Mouse (Mus musculus) lung, postnatal 4 days (tissue): Measurements from ENCODE around the gene Ypel2.
"Not testable (repeated sequence)": the region's sequence is repeated elsewhere in the genome, so short reads cannot be mapped to it uniquely, and the experiment has no call there.

Experiments
- DNase-seq, 2 experiments: peaks; one replicate each; pipeline ENCODE4 v3.0.0; 2021

The Ypel2 gene

DNA sequence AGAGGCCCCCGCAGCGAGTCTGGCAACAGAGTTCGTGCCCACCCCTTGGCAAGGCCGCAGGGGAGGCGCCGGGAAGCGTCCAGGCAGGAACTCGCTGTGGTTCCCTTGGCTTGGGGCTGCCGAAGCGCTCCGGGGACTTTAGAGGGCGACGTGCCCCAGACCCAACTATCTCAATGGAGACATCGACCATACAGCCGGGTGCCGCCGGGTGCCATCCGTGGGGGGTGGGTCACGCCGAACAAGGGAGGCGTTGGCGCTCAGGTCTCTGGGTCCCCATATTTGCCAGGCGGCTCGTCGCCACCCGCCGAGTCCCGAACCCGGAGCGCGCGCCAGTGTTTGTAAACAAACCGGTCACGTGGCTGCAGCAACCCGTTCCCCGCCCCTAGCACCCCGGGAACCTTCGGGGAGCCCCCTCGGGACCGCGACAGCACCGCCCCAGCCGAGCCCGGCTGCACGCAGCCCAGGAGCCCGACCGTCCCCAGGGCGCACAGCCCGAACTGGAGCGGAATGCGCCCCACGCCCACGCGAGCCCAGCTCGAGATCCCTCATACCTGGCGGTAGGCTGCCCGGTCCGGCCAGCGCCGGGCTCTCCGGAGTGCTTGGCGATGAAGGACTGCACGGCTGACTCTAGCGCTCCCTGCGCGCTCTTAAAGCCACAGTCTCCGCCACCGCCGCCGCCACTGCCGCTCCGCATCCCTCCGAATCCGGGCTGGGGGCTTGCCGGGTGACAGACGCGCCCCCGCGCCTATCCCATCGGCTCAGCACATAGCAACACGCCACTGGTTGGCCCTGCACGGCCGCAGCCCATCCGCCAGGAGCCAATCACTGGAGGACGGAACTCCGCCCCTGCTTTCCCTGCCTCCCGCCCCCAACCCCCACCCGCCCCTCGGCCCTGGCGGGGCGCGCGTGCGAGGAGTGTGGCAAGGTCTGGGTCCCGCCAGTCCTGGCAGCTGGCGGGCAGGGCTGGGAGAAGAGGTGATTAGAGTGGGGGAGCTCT lies at the start of gene Ypel2:
TSS of gene Ypel2 (minus strand) at position 667 of the 997 bp plus-strand sequence.
- peak; percentile 97 to 99 for DNase-seq

DNA sequence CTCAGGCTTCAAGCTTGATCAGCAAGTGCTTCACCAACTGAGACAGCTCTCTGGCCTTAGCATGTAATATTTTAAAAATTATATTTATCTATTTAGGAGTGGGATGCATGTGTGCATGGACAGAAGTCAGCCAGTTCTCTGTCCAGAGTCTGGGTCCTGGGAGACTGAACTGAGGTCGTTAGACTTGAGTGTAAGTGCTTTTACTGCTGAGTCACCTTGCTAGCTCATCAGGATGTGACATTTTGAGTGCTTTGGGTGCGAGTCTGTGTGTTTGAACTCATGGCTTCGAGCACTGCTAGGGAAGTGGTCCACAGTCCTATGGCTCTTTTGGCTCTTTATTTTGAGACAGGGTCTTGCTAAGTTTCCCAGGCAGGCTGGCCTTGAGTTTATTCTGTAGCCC lies 49.5 kb upstream of the Ypel2 start:
- DNase-seq, result no peak

DNA sequence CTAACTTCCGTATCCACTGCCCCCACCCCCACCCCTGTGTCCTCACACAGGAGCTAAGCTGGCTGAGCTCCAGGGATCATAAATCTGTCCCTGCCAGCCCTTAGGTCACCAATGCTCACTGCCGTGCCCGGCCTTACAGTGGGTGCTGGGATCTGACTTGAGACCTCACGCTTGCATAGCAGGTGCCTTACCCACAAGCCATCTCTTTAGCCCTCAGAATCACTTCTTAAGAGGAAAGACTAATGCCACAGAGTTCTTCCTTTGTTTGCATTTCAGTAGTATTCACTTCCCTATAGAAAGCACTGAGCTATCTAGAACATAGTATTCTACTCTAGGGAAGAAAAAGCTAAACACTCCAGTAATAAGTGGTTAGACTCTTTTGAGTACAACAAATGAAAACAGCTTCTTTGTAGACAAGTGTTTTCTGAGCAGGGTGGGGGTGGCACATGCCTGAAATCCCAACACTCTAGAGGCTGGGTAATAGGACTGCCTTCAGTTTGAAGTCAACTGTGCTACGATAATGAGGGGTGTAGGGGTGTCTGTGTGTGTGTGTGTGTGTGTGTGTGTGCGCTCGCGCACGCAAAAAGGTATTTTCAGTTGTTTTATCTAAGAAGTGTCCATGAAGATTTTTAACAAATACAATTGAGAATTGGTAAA lies 45.9 kb upstream of the Ypel2 start:
- DNase-seq, result peak; percentile 62 to 80

DNA sequence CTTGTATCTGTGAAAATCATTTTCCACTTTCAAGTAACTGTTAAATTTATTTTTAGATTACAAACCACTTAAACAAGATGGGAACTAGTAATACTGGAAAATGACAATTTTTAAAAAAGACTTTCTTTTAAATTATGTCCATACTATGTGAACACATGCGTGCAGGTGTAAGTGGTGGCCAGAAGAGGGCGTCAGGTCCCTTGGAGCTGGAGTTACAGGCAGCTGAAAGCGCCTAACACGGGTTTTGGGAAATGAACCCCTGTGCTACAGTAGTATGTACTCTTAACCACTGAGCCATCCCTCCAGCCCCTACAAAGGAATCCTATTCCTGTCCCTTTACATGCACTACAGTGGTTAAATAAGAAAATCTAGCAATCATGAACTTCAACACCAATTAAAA lies 42.7 kb upstream of the Ypel2 start:
- DNase-seq, result no peak

DNA sequence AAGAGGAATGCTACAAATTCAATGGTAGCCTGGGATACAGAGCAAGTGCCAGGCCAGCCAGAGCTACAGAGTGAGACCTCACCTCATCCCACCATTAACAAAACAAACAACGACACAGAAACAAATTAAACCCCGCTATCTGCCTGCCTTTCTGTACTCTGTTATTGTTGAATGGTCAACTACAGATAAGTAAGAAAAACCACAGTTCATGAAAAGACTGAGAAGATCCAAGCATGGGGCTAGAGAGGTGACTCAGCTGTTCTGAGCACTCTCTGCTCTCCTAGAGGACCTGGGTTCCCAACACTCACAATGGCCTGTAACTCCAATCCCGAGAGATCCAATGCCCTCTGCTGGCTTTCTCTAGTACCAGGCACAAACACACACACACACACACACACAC lies 34.7 kb upstream of the Ypel2 start:
- no peak for DNase-seq

DNA sequence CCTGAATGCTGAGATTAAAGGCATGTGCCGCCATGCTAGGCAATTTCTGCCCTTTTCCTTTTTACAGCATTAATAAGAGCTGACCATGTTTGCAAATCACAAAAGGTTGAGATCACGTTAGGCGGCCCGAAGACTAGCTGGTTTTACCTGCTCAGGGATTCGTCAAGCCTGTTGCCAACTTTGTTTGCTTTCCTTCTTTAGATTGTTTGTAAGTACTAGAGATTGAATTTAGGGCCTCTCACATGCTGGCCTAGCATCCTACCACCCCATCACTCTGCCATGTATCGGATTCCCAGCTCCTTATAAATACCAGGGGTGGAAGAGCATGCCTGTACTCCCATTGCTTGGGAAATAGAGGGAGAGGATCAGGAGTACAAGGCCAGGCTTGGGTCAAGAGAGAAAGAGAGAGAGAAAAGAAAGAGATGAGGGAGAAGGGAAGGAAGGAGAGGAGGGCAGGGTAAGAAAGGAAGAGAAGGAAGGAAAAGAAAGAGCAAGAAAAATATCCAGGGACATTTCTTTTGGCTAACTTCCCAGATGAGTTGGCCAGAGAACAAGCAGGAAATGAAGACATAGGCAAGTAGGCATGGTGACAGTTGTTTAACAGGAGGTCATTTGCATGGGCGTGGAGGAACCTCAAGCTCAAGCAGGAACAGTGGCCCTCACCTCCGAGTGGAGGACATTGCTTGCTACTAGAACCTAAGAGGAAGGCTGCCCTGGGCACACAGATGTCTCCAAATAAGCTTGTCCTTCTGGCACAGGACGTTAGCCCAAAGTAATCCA lies 32.8 kb upstream of the Ypel2 start:
- DNase-seq, result peak; percentile 47 to 52

DNA sequence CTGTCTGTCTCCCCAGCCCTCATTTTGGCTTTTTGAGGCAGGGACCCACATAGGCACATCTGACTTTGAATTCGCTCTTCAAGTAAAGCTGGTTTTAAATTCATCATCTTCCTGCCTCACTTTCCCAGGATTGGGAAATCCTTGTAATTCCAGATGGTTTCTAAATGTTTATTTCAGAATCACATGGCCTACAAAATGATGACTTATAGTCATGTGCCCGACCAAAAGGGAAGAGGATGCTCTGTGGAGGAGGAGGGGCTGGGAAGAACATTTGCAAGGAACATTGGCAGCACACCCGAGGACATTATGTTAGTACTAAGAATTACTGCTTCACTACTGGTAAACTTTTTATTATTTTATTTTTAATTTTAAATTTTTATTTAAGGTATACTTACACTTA lies 31.8 kb upstream of the Ypel2 start:
- no peak for DNase-seq

DNA sequence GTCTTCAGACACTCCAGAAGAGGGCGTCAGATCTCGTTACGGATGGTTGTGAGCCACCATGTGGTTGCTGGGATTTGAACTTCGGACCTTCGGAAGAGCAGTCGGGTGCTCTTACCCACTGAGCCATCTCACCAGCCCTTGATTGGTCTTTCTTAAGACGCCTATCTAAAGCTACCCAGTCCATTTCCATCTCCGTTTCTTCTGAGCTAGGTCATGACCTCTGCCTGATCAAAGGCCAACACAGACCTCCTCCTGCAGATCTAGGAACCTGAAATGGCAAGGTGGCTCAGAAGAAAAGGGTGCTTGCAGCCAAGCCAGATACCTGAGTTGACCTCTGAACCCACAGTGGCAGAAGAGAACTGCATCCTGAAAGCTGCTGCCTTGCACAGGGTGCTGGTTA lies 29.7 kb upstream of the Ypel2 start:
- DNase-seq, result not testable (repeated sequence)

DNA sequence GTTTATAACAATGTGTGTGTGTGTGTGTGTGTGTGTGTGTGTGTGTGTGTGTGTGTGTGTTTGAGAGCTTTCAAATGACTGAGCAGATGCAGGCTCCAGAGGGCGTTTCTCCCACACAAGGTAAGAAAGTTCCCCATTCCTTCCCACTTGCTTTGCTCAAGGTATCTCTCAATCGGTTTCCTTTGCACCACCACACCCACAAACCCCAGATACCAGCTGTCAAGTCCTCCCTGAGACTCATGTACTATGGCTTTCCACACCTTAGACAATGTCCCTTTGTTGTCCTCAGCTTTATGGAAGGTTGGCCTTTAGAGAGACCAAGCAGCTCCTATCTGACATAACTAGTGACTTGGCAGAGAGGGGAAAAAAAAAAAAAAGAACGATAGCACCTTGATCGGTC lies 29.3 kb upstream of the Ypel2 start:
- no peak for DNase-seq

DNA sequence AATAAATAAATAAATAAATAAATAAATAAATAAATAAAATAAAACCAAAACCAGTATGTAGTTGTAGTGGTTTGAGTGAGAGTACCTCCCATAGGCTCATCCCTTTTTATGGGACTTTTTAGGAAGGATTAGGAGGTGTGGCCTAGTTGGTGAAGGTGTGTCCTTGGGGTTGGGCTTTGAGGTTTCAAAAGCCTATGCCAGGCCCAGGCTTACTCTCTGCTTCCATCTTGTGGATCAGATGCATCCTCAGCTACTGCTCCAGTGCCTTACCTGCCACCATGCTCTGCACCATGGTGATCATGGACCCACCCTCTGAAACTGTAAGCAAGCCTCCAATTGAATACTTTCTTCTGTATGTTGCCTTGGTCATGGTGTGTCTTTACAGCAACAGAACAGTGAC lies 28.0 kb upstream of the Ypel2 start:
- no peak for DNase-seq

DNA sequence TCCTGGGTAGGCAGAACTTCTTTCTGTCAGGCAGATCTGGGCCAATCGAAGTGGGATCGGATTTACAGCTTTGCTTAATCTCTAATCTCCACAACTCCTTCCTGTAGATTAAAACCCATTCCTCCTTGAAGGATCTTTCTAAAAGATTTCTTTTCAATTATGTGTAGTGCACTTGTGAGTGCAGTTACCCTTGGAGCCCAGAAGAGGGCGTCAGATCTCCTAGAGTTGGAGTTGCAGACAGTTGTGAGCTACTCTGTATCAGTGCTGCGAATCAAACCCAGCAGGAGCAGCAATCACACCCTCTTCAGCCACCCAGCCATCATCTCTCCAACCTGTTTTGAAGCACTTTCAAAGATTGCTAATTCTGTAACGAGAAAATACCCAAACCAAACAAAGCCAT lies 26.9 kb upstream of the Ypel2 start:
- DNase-seq, result no peak

DNA sequence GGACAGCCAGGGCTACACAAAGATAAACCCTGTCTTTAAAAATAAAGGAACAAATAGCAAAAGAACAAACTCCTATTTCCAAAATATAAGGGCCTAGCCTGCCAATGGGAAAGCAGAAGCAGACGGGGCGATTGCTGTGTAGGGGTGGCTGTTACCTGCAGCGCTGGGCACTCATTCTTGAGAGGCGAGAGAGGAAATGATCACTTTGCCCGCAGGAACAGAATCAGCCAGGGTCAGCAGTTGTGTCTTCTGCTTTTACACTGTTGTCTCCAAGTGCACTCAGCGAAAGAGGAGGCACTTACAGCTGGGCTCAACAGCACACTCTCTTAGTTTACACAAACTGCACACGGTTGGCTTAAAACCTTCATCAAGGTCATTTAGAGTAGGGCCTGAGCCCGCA lies 25.9 kb upstream of the Ypel2 start:
- no peak for DNase-seq

DNA sequence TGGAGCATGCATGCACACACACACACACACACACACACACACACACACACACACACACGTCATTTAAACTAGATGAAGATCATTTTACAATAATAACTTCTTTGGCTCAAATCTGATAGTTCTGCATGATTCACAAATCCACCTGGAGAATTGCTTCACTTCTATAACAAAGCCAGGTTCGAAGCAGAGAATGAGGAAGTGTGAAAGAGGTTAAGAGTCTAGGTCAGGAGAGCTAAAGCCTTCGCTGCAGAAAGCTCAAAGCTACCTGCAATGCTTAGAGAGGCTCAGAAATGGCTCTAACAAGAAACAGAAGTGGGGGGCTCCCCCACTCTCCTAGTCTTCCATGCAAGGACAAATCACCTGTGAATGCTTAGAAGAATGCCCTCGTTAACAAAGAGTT lies 24.6 kb upstream of the Ypel2 start:
- no peak for DNase-seq

DNA sequence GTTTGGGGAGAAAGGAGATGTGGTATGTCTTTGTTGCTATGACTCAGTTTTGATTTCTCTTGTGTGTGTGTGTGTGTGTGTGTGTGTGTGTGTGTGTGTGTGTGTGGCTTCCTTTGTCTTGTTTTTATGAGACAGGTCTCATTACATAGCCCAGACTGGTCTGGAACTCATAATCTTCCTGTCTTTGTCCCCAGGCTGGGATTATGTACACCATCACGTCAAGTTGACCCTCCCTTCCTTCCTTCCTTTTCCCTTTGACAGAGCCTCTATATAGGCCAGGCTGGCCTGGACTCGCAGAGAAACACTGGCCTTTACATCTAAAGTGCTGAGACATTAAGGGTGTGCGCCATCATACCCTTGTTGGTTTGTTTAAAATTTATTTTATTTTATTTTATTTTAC lies 22.2 kb upstream of the Ypel2 start:
- DNase-seq, result peak; percentile 24 to 40

DNA sequence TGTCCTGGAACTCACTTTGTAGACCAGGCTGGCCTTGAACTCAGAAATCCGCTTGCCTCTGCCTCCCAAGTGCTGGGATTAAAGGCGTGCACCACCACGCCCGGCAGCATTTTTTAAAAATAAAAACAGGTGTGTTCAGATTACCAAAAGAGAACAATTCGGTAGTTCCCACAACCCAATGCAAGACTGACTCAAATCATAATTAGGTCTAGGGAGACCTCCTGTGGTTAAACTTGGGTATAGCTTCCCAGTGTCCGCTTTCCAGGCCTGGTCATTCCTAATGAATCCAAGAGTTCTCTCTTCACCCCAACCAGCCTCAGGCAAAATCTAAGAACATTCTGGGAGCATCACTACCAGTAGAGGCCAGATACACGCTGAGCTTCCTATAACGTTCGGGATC lies 17.0 kb upstream of the Ypel2 start:
- peak in 1 of 2 experiments; percentile 72 for DNase-seq

DNA sequence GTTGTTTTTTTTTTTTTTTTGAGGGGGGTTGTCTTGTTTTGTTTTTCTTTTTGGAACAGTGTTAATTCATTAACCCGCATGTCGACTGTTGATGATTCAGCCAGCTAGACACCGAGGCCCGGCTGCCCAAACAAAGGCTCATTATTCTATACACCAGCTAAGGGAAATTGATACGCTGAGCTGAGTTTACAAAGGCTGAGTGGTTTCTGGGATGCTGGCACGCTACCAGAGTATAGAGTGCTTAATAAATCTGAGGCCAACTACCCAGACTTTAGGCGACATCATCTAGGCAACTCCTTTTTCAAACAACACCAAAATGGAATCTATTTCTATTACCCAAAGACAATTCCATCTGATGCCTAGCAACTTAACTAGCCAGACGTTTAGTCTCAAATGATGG lies 13.9 kb upstream of the Ypel2 start:
- DNase-seq, result peak in 1 of 2 experiments; percentile 30

DNA sequence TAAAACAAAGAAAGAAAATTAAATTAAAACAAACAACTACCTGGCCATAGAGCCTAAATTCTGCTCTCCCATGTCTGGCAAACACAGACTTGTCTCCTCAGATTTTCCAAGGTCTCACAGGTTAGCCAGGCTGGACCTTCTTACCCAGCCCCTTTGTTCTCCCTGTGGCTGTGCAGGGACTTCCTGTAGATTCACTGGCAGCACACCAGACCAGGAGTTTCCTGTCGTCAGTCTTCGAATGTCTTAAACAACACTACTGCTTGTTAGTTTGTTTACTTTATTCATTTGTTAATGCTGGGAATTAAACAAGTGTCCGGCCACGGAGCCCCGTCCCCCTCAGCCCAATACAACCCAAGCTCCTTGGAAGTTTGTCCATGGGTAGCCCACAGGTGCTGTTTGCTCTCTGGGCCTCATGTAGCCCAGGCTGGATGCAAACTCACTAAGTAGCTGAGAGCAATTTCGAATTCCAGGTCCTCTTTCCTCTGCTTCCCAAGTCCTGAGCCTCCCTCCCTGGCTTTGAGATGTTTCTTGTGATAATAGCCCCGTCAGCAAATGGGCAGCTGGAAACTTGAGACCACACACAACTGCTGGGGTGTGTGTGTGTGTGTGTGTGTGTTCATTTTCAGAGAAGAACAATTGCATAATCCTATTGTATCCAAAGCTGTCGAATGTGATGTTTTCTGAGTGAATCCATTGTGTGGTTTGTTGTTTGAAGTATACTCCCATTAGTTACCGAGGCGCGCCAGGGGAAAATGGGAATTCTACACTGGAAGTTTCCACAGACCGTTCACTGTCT lies 11.7 kb upstream of the Ypel2 start:
- DNase-seq, result peak; percentile 35 to 63

DNA sequence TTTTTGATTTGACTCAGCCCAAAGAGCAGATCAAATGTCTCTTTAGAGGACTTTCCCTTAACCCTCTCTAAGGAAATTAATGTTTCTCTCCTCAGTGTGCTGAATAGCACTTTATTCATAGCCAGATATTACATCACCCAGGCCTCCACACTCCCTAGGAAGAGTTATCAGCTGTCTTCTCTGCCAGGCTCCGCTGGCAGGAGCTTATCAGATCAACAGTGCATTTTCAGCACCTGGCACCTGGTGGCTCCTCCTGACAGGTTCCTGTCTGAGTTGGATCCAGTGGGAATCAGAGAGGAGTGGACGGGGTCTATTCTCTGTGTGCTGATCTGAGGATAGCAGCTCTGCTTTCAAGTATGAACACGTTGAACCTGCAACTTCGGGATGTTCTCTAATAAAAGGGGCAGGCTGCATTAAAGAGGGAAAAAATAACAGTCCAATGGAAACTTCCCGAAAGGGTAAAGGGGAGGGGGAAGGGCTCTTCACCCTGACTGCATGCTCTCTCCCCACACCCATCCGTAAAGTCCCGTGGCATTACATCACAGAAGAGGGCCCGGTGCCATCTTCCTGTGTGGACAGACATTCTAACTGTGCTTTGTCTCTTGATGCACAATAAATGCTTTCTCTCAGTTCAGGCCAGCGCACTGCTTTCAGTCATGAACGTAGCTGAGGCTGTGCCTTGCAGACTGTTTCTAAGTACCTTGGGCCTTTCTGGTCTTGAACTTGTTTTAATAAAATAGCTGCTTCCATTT lies 8.7 kb upstream of the Ypel2 start:
- DNase-seq, result peak; percentile 38 to 47

DNA sequence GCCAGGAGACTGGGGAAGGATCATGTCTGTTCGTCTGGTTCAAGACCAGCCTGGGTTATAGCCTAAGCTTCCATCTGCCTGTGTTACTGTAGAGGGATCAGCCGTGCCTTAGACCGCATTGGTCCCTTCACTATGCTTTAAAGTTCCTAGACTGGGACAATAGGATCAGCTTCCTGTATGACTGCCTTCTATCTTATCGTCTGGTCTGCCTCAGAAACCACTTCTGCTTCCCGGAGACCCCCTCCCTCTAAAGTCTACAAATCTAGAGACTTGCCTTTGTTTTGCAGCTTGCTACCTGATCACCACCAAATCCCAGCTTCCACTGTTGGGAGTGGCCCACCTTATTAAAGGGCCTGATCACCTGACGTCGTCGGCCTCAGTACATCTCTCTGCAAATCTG lies 7.7 kb upstream of the Ypel2 start:
- no peak for DNase-seq

DNA sequence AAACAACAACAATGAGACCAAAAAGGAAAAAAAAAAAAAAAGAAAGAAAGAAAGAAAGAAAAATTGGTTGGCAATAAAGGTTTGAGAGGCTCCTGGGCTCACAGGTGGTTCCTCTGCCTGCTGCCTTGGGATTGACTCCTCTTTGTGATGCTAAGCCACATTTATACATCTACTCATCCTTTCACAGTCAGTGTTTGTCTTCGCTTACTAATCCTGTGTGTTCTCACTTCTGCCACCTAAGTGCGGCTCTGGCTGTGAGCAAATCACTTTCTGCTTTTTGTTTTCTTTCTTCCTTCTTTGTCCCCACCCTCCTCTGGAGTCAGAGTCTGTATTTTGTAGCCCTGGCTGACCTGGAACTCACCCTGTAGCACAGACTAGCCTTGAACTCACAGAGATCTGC lies 2.8 kb upstream of the Ypel2 start:
- no peak for DNase-seq

DNA sequence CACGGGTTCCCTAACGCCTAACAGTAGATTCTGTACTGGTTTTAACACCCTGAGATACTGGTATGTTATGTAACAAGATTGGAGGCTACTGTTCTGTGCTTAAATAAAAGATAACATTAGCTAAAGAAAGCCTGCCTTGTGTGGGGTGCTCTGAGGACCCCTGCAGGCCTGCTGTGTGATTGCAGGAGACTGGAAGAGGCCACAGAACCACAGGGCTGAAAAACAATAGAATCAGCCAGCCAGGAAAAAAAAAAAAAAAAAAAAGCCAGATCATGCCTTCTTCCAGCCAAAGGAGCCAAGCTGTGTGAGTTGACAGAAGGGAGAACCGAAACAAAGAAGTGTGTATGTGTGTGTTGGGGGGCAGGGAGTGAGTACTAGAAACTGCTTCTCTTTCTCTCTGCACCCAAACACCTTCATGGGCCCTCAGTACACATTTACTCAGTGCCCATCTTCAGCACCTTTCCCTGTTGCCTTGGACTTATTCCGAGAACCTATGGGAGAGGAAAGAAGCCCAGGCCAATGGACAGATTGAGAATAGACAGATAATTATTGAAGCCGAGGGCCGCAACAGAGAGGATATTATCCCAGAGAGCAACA lies 2.2 kb upstream of the Ypel2 start:
- peak; percentile 76 to 82 for DNase-seq
